Mouse (Mus musculus) lung, embryonic 16.5 days (tissue): ENCODE measurements around the gene Slc6a1. TPM values are rescaled to one million over a fixed set of nuclear protein-coding genes. Genes with fewer than 3 reads are reported as not detected.

Experiments used
- ATAC-seq: fragments of 200-750 bp; cut with Nextera tagmentation; 2 replicates; pipeline ENCODE4 v1.8.0; 2017; ENCODE audit warnings: low read depth, mild to moderate bottlenecking, moderate library complexity
- H3K27ac ChIP-seq: fragments of 300-500 bp; sonication (generic); 2 replicates; pipeline ENCODE4 v1.5.1; 2014; ENCODE audit warnings: mild to moderate bottlenecking, control low read depth, low read length
- H3K27me3 ChIP-seq: fragments of 300-500 bp; sonication (generic); 2 replicates; pipeline ENCODE4 v1.6.1; 2014; ENCODE audit warnings: low read depth, low read length, mixed read lengths; ENCODE audit not compliant: control insufficient read depth, insufficient read depth
- H3K36me3 ChIP-seq: fragments of 300-500 bp; sonication (generic); 2 replicates; pipeline ENCODE4 v1.6.1; 2014; ENCODE audit warnings: low read length; ENCODE audit not compliant: control insufficient read depth, insufficient read depth
- H3K4me1 ChIP-seq: fragments of 300-500 bp; sonication (generic); replicated peaks from 2 replicates; pipeline ENCODE4 v1.6.1; 2014; ENCODE audit warnings: low read length, mixed read lengths; ENCODE audit not compliant: control insufficient read depth, insufficient read depth
- H3K4me2 ChIP-seq: fragments of 300-500 bp; sonication (generic); 2 replicates; pipeline ENCODE4 v1.6.1; 2014; ENCODE audit warnings: low read depth, low read length, control low read depth
- H3K4me3 ChIP-seq: fragments of 300-500 bp; sonication (generic); 2 replicates; pipeline ENCODE4 v1.5.1; 2014; ENCODE audit warnings: mild to moderate bottlenecking, low read length, control low read depth
- H3K9ac ChIP-seq: fragments of 300-500 bp; sonication (generic); 2 replicates; pipeline ENCODE4 v1.6.1; 2014; ENCODE audit warnings: low read length, control low read depth
- H3K9me3 ChIP-seq: fragments of 300-500 bp; sonication (generic); 2 replicates; pipeline ENCODE4 v1.6.1; 2016; ENCODE audit warnings: low read length; ENCODE audit not compliant: control insufficient read depth
- WGBS: fragments of 180-500 bp; shearing (Covaris S2); extraction: QIAGEN DNeasy Blood & Tissue Kit; methylation state at CpG from one replicate; pipeline ENCODE4 v1.1.7; 2014; 5-methylcytosine and 5-hydroxymethylcytosine counted together
- polyA plus RNA-seq: library from polyadenylated mRNA; unstranded; fragments of >200 nt; fragmentation: Nextera tagmentation; extraction: Ambion mirVana; gene quantifications from 2 replicates; pipeline ENCODE4 v1.2.1, GENCODE M21; 2015

Slc6a1 gene
- polyA plus RNA-seq, 1 experiment from 2014 or later, result 0.28 TPM

GRCm38 (mm10) chr6:114264426-114264825 lies 18.0 kb upstream of the Slc6a1 start:
- 0 out of 2 replicates have a peak, but pooled peaks cover 3% of the 10 kb centered on the region for H3K4me1 ChIP-seq
- H3K27me3 ChIP-seq, result no peaks in the 10 kb centered on the region
- no peaks in the 10 kb centered on the region for H3K36me3 ChIP-seq
- H3K9ac ChIP-seq, result no peak overlapping the region
- H3K4me3 ChIP-seq, result no peak overlapping the region
- no peaks in the 10 kb centered on the region for H3K9me3 ChIP-seq
- 30% methylated on average over 5 of the region's 5 CpGs for WGBS
- no peak overlapping the region for H3K27ac ChIP-seq
- no peak overlapping the region for H3K4me2 ChIP-seq
- 0 out of 2 replicates have a peak, but pooled peaks have one; percentile 32 for ATAC-seq

- no peaks in the 10 kb centered on the region for H3K9me3 ChIP-seq
- no peak overlapping the region for H3K4me2 ChIP-seq
- no peak overlapping the region for H3K27ac ChIP-seq
- H3K27me3 ChIP-seq, result no peaks in the 10 kb centered on the region
- H3K36me3 ChIP-seq, result no peaks in the 10 kb centered on the region
- H3K4me3 ChIP-seq, result no peak overlapping the region
- ATAC-seq, result no peak
- 0 out of 2 replicates have a peak, but pooled peaks cover 3% of the 10 kb centered on the region for H3K4me1 ChIP-seq
- H3K9ac ChIP-seq, result no peak overlapping the region
Measured at GRCm38 (mm10) chr6:114266273-114266672, 16.2 kb upstream of the Slc6a1 start.

DNA sequence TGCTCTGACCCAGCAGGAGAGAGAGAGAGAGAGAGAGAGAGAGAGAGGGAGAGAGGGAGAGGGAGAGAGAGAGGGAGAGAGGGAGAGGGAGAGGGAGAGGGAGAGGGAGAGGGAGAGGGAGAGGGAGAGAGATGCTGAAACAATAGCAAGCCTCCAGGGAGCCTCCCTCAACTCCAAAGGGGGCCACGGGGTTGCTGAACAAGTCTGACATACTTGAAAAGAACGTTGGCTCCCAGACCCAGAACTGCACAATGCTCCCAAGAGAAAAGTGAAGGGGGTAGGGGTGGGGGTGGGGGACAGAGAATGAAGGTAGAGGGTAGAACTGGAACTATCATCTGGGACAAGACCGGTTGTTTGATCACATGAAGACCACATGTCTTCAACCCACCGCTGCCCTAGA lies 14.5 kb upstream of the Slc6a1 start:
- no peak for ATAC-seq
- H3K27me3 ChIP-seq, result no peaks in the 10 kb centered on the region
- WGBS, result 33% methylated on average over 4 of the region's 4 CpGs

GRCm38 (mm10) chr6:114269589-114269988 lies 12.8 kb upstream of the Slc6a1 start:
- Histone ChIP-seq H3K4me2 (no peak overlapping the region), H3K4me1 (0 out of 2 replicates have a peak, but pooled peaks cover under 1% of the 10 kb centered on the region), H3K27ac (no peak overlapping the region), H3K27me3 (peaks cover 3% of the 10 kb centered on the region; the same call in 1 of the 2 replicates), H3K36me3 (no peaks in the 10 kb centered on the region), H3K4me3 (no peak overlapping the region), H3K9me3 (no peaks in the 10 kb centered on the region), H3K9ac (no peak overlapping the region)
- no peak for ATAC-seq
- 67% methylated on average over 2 of the region's 2 CpGs for WGBS

More for the DNA sequence above, 14.5 kb upstream of the Slc6a1 start:
- Histone ChIP-seq H3K9ac (no peak overlapping the region), H3K27ac (no peak overlapping the region), H3K4me1 (0 out of 2 replicates have a peak, but pooled peaks cover 3% of the 10 kb centered on the region), H3K36me3 (no peaks in the 10 kb centered on the region), H3K4me2 (no peak overlapping the region), H3K4me3 (no peak overlapping the region), H3K9me3 (no peaks in the 10 kb centered on the region)

DNA sequence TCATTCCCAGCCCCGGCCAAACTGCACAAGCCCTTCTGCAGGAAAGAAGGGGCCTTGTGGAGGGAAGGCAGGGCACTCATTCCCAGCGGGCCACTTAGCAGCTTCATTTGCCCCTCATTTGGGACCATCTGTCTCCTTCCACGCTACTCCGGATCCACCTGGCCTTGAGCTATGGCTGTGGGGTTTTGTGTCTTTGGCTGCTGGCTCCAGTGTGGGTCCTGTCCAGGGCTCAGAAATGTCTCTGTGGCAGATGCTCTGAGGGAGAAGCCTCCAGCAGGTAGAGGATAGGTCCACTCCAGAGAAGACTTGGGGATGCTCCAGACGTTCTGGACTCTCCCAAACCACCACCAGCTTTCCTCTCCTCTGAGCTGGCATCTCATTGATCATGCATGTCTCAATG lies 11.6 kb upstream of the Slc6a1 start:
- H3K9me3 ChIP-seq, result no peaks in the 10 kb centered on the region
- no peak overlapping the region for H3K9ac ChIP-seq
- peaks cover 3% of the 10 kb centered on the region; the same call in 1 of the 2 replicates for H3K27me3 ChIP-seq
- H3K4me3 ChIP-seq, result no peak overlapping the region
- no peaks in the 10 kb centered on the region for H3K4me1 ChIP-seq
- H3K27ac ChIP-seq, result no peak overlapping the region
- H3K4me2 ChIP-seq, result no peak overlapping the region
- H3K36me3 ChIP-seq, result no peaks in the 10 kb centered on the region
- no peak for ATAC-seq
- 51% methylated on average over 5 of the region's 5 CpGs for WGBS

- WGBS, result 50% methylated on average over 15 of the region's 15 CpGs
- Histone ChIP-seq H3K36me3 (no peaks in the 10 kb centered on the region), H3K4me1 (no peaks in the 10 kb centered on the region), H3K9ac (no peak overlapping the region), H3K27me3 (peaks cover 3% of the 10 kb centered on the region; the same call in 1 of the 2 replicates), H3K27ac (no peak overlapping the region), H3K9me3 (no peaks in the 10 kb centered on the region), H3K4me3 (no peak overlapping the region), H3K4me2 (no peak overlapping the region)
- peak; percentile 45; the same call in 1 of the 2 replicates for ATAC-seq
Measured at GRCm38 (mm10) chr6:114272279-114272678, 10.2 kb upstream of the Slc6a1 start.

DNA sequence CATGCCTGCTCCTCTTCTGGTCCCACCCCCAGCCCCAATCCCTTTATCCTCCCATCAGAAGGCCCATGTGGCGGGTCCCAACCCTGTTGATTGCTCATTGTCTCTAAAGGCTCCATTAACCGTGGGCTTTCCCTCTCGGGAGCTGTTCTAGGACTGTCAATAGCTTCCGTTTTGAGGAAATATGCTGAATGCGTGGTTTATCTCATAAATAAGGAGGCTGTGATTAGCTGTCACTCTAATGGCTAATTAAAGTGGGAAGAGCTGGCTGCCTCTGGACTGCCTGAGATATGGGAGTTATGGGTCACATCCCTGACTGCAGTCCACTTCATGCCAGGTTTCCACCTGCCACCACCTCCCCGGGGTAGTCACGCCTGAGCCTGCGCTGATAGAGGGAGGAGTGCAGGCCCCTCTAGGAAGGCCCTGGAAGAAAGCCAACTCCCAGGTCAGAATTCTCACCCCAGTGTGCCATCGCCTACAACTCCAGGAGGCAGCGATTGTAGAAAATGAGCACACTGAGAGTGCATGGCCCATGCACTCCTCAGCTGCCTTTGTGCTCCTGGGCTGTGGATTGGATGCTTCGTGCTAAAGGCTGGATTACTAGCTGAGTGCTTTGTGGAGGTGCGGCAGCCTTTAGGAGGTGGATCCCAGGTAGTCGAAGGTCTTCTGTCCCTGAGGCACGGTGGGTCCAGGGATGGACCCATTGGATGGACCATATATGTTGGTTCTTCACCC lies 8.3 kb upstream of the Slc6a1 start:
- WGBS, result 40% methylated on average over 14 of the region's 14 CpGs
- H3K36me3 ChIP-seq, result no peaks in the 10 kb centered on the region
- H3K4me3 ChIP-seq, result no peak overlapping the region
- peaks cover 3% of the 10 kb centered on the region; the same call in 1 of the 2 replicates for H3K27me3 ChIP-seq
- no peaks in the 10 kb centered on the region for H3K9me3 ChIP-seq
- H3K9ac ChIP-seq, result no peak overlapping the region
- H3K4me2 ChIP-seq, result no peak overlapping the region
- no peak overlapping the region for H3K27ac ChIP-seq
- no peak for ATAC-seq
- no peaks in the 10 kb centered on the region for H3K4me1 ChIP-seq

DNA sequence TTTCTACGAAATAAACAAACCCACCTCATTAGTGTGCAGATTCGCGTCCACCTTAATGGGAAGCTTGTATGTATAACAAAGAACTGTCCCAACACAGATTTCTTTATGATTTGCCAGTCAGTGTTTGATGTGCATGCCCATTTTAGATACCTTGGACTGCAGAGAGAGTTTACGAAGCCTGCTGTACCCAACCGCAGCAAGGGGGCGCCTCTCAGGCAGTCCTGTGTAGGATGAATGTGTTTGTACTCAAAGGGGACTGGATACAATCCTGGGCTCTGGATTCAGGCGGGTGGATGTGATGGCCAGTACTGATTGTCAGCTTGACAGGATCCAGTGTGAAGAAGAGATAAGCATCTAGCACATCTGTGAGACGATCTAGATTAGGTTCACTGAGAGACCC lies 6.6 kb upstream of the Slc6a1 start:
- 48% methylated on average over 8 of the region's 8 CpGs for WGBS
- H3K27me3 ChIP-seq, result peaks cover 3% of the 10 kb centered on the region; the same call in 1 of the 2 replicates

GRCm38 (mm10) chr6:114283278-114283770 lies 889 bp downstream of the Slc6a1 start:
- no peak overlapping the region for H3K4me3 ChIP-seq
- no peak overlapping the region for H3K27ac ChIP-seq
- H3K9ac ChIP-seq, result no peak overlapping the region
- H3K36me3 ChIP-seq, result no peaks in the 10 kb centered on the region
- no peak overlapping the region for H3K4me2 ChIP-seq
- no peaks in the 10 kb centered on the region for H3K4me1 ChIP-seq
- peaks cover 53% of the 10 kb centered on the region for H3K27me3 ChIP-seq
- H3K9me3 ChIP-seq, result no peaks in the 10 kb centered on the region
- WGBS, result 17% methylated on average over 8 of the region's 8 CpGs
- ATAC-seq, result no peak

More for the DNA sequence above, 6.6 kb upstream of the Slc6a1 start:
- H3K9me3 ChIP-seq, result no peaks in the 10 kb centered on the region
- no peak overlapping the region for H3K27ac ChIP-seq
- no peaks in the 10 kb centered on the region for H3K4me1 ChIP-seq
- no peak overlapping the region for H3K4me3 ChIP-seq
- no peak overlapping the region for H3K9ac ChIP-seq
- ATAC-seq, result no peak
- H3K36me3 ChIP-seq, result no peaks in the 10 kb centered on the region
- no peak overlapping the region for H3K4me2 ChIP-seq
